Mouse (Mus musculus): ENCODE data around the gene Chmp2a.
"Not testable (repeated sequence)": the region's sequence is repeated elsewhere in the genome, so short reads cannot be mapped to it uniquely, and the experiment has no call there.

Chmp2a gene

DNA sequence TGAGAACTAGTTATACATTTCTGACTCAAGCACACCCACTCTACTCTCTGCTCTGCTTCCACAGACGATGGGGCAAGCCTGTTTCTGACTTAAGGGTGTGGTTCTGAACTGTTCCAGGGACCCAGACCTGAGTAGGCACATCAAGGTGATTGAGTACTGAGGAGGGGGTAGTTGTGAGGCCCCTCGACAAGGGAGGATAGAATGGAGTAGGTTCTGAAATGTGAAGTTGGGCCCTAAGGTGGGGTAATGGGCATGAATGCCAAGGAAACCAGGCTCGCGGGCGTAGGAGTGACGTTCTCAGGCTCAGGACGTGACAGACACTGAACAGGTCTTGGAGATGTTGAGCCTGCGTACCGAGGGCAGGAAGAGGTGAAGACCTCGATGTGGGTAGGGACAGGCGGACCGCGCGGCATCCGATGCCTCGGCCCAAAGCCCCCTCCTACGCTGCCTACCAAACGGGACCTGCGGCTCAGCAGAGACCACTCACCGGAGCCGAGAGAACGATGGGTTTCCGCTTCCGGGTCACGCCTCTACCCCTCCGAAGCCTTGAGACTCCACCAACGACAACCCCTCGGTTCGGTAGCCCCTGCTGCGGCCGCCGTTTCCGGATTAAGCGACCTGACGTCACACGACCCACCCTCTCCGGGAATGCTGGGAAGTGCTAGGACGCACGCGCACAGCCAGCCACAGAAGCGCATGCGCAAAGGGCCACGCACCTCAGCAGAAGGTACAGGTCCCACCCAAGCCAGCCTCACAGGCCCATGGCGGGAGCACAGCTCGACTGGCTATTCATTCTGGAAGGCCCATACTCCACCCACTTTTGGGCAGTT, at the start of gene Chmp2a:
Gene Chmp2a, minus strand, starts transcription at position 660 of the 830 bp plus-strand sequence.
- DNase-seq (ENCODE audit: low spot score): peak; percentile 92

DNA sequence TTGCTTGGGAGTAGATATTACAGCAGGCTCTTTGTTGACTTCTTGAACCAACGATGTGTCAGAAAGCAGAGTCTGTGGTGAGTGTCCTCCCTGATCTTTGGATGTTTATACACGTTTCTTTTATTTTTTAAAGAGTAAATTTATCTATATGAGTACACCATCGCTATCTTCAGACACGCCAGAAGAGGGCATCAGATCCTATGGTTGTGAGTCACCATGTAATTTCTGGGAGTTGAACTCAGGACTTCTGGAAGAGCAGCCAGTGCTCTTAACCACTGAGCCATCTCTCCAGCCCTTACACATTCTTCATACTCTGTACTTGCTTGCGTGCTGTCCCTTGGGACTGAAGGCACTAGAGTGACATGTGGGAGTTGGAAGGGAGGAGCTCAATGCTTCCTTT, 37.7 kb upstream of the Chmp2a start:
- no peak for DNase-seq (ENCODE audit: low spot score)

DNA sequence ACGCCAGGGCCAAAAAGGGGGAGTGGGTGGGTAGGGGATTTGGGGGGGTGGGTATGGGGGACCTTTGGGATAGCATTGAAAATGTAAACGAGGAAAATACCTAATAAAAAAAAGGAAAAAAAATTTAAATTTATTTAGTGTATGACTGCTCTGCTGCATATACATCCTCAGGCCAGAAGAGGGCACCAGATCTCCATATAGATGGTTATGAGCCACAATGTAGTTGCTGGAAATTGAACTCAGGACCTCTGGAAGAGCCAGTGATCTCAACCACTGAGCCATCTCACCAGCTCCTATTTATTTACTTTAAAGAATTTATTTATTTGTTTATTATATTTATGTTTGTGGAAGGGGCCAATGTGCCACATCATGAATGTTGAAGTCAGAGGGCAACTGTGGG, 28.8 kb upstream of the Chmp2a start:
- DNase-seq (ENCODE audit: low spot score): not testable (repeated sequence)

DNA sequence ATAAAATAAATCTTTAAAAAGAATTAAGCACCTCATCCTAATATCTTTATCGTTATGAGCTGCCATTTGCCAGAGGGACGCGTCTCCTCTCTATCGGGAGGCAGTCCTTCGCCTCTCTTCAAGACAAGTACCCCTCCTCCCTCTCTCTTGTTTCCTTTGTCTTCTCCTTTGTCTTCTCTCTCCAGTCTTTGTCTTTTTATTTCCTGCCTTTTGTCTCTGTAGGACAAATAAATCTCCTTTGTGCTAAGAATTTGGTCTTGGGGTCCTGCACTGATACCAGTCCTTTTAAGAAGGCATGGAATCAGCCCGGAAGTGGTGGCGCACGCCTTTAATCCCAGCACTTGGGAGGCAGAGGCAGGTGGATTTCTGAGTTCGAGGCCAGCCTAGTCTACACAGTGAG, 24.9 kb upstream of the Chmp2a start:
- DNase-seq (ENCODE audit: low spot score): no peak

GRCm38 (mm10) chr7:13056913-13057700, 22.5 kb upstream of the Chmp2a start:
- no peak for DNase-seq (ENCODE audit: low spot score)

DNA sequence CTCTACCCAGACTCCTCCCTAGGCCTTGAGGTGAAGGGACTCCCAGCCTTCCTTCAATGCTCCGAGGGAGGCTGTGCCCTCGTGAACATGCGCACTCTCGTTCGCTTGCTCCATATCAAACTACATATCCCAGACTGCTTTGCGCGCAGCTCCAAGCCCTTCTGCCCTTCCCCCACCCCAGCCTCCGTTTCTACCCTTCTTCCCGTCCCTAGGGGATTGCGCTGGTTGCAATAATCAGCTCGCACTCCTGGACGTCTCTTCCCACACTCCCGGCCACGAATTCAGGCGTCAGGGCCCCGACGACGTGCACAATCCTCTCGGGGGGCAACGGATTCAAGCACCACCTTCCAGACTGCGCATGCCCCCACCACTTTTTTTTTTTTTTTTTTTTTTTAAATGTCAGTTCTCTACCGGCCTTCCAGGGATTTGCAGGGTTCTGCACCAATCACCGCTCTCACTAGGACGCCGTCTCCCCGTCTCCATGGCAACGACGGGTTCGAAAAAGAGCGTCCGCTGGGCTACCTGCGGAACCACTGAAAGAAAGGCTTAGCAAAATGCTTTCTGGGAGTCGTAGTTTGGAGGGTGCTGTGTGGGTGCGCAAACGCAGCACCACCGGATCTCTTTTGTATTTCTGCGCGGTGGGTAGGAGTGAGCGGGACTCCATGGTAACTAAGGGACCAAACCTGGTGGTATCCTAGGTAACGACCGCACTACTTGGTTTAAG, 19.8 kb upstream of the Chmp2a start, which contains the start of gene Mzf1:
Gene Mzf1, minus strand, starts transcription at position 478 of the 724 bp plus-strand sequence.
- peak; percentile 89 for DNase-seq (ENCODE audit: low spot score)

DNA sequence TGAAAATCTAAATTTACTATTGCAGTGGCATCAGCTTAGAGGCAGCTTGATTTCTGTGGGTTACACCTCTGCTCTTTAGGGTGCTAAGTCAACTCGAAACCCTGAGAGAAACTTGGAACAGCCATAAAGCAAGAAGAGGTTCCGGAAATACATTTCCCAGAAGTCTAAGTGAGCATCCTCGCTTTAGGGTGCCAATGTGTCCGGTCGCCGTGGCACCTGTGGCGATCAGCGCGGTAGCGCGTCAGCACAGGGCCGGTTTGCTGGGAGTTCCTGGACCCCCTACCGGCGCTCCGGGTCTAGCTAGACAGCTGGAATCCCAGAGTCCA, 19.3 kb upstream of the Chmp2a start:
- no peak for DNase-seq (ENCODE audit: low spot score)

DNA sequence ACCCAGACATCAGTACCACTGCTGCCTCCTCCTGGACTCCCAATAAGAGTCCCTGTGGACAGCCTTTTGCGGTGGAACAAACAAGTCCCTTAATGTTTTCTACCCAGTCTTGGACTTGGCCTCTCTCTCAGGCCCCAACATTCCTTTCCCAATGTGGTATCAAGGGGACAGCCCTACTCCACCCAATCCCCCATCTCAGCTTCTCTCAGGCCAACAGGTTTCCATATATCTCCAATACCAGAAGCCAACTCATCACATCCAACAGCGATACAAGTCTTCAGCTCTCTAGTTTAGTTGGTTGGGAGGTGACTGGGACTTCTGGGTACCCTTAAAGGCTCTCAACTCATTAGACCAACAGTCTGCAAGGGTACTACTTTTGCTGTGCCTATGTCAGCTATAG, 18.9 kb upstream of the Chmp2a start:
- DNase-seq (ENCODE audit: low spot score): no peak

DNA sequence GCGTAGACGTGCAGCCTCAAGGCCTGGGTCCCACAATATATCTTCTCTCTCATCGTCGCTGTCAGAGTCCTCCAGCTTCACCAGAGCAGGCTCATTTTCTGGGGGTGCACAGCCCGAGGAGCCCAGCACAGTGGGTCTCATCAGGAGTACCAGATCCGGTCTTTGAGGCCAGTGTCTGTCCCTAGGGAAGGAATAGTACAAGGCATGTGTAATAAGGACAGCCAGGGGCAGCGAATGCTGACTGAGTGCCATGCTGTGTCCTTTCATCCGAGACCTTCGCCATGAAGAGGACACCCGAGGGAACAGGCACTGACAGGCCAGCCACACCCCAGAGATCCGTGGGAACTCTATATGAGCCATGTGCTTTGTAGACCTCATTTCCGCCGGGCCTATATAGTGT, 18.4 kb upstream of the Chmp2a start:
- DNase-seq (ENCODE audit: low spot score): no peak

GRCm38 (mm10) chr7:13046084-13046483, 11.5 kb upstream of the Chmp2a start:
- DNase-seq (ENCODE audit: low spot score): no peak

DNA sequence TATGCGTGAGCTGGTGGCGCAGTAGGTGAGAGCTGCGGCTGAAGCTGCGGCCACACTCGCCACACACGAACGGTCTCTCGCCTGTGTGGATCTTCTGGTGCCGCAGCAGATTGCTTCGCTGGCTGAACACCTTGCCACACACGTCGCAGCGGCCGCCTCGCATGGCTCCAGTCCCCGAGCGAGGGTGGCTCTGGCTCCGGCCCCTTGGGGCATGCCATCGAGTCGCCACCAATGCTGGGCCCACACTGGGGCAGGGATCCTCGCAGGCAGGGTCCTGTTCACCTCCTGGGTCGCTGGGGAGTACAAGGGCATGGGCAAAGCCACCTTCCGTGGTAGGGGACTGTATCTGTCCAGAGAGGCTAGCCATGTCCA, 9.6 kb upstream of the Chmp2a start:
- DNase-seq (ENCODE audit: low spot score): no peak

DNA sequence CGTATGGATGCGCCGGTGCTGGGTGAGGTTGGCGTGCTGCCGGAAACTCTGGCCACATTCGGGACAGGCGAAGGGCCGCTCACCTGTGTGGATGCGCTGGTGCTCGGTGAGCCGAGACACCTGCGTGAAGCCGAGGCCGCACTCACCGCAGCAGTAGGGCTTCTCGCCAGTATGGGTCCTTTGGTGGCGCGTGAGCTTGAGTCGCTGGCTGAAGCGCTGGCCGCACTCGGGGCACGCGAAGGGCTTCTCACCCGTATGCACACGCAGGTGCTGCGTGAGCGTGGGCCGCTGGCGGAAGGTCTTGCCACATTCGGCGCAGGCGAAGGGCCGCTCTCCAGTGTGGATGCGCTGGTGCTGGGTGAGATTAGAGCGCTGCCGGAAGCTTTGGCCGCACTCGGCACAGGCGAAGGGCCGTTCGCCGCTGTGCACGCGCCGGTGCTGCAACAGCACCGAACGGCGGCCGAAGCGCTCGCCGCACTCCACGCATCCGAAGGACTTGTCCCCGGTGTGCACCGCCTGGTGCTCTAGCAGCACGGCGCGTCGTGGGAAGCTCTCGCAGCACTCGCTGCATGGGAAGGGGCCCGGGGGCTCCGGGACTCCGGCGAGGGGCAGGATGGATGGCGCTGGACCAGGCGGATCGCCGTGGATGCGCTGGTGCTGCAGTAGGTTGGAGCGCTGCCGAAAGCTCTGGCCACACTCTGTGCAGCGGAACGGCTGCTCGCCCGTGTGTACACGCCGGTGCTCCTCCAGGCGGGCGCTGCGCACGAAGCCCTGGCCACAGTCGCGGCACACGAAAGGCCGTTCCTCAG, 9.0 kb upstream of the Chmp2a start:
- no peak for DNase-seq (ENCODE audit: low spot score)

DNA sequence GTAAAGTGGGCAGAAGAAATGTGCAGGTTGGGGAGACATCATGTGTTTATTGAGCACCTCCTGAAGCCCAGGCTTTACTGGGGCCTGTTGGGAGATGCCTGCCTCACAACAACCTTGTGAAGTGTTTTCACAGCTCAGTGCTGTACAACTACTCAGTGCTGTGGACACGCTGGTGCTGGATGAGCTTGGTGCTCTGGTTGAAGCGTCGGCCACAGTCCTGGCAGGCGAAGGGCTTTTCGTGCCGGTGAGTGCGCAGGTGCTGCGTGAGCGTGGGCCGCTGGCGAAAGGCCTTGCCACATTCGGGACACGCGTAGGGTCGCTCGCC, 8.5 kb upstream of the Chmp2a start:
- no peak for DNase-seq (ENCODE audit: low spot score)

DNA sequence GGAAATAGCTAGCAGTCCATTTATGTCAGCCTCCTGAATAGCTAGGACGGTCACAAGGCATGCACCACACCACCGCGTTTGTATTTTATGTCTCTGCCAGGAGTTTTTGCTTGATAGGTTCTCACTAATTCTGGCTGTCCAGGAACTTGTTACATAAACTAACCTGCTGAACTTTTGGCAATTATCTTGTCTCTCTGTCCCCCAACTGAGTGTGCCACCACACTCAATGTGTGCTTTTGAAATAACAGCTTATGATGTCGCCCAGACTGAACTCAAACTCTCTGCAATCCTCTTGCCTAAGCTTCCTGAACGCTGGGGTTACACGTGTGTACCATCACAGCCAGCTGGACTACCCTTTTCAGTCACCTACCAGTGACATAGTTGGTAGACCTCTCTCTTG, 7.9 kb upstream of the Chmp2a start:
- no peak for DNase-seq (ENCODE audit: low spot score)

DNA sequence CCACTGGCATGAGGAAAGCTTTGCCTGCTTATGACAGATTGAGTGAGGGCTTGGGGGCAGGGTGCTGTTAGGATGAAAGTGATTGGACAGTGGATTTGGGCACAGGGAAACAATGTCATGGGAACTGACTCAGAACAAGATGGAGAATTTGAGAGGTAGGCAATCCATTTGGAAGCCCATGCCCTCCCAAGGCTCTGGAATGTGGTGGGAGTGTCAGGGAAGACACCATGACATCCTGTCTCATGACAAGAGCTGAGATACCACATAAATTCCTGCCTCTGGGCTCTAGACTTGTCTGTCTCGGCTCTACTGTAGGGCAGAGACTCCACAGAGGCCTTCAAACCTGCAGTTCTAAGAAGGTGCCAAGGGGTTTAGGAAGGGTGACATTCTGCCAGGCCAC, 6.6 kb upstream of the Chmp2a start:
- no peak for DNase-seq (ENCODE audit: low spot score)

DNA sequence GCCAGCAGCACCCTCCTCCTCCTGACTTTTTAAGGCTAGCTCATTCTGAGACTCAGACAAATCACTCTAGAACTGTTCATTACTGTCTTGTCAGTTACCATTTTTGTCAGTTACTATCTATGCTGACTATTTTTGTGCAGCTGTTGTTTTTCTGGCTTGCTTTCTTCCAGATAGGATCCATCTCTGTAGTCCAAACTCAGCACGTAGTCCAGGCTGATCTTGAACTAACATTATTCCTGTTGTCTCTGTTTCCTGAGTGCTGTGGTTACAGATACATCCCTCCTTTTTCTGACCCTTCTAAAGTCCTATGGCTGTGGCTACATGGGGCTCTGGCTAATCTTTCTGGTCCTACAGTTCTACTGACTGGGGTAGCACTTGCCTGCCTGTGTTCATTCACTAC, 4.6 kb upstream of the Chmp2a start:
- DNase-seq (ENCODE audit: low spot score): no peak

- DNase-seq (ENCODE audit: low spot score): no peak
Observed at GRCm38 (mm10) chr7:13038621-13039169, 4.1 kb upstream of the Chmp2a start.

GRCm38 (mm10) chr7:13037901-13038555, 3.4 kb upstream of the Chmp2a start, which contains the start of gene Ube2m:
Ube2m (minus strand) TSS chr7:13038275.
- DNase-seq (ENCODE audit: low spot score): peak; percentile 99

DNA sequence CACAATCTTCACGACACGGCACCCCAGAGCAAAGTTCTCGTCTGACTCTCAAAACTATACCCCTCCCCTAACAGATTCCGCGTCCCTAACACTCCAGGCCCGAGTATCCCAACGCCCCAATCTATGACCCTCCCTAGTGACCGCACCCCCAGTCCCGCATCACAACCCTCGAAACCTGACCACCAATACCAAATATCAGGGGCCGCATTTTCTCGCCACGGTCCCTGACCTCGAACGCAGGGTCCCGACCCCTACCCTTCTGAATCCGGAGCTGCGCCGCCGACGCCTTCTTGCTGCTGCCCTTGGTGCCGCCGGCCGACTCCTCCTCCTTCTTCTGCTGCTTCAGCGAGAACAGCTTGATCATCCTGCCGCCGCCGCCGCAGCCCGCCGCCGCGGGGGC, 2.8 kb upstream of the Chmp2a start:
- DNase-seq (ENCODE audit: low spot score): no peak

DNA sequence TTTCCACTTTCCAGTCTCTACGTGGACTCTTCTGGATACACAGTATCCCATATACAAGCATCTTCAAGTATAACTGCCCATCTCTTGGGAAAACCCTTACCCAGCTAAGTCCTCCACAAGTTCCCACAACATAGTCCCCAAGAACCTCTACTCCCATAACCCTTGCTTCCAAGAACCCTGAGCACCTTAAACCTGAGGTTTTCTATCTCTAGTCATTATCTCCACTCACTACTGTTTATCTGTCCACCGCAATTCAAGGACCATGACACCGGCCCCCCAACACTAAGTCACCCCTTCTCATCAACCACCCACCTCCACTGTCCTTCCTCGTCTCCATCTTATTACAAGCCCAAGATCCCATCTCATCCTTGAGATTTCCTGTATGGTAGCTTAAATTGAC, 2.2 kb upstream of the Chmp2a start:
- DNase-seq (ENCODE audit: low spot score): no peak

DNA sequence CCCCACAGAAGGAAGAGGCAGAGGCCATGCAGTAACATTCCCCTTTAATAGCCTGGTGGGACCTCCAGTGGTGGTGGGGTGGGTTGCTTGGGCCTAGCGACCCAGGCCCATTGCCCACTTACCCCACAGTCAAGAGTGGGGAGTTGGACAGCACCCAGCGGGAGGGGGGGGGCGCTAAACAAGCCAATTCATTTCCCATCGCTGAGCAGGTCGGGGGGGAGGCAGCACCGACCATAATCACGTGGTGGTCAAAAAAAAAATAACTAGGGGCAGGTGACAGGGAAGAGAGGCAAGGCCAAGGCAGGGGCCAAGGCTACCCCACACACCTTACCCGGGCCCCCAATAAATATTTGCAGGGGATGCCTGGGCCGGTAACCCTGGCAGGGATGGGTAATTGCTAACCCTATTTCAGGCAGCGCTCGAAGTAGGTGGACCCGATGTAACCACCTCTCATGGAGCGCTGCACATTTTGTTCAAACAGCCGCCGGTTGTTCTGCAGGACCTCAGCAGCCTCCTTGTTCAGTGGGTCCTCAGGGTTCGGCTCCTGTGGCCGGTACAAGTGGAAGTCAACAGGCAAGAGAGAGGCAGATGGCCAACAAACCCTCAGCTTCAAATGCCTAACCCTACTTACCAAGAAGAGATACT, 726 bp upstream of the Chmp2a start:
- no peak for DNase-seq (ENCODE audit: low spot score)

All from layer of hippocampus, adult 9-10 months (tissue).